Mouse (Mus musculus) layer of hippocampus, adult 9-10 months (tissue): ENCODE data around the gene Slc30a5.
"Not testable (repeated sequence)": the region's sequence is repeated elsewhere in the genome, so short reads cannot be mapped to it uniquely, and the experiment has no call there.

Experiments used
- DNase-seq: peaks from one replicate; pipeline ENCODE4 v3.0.0; 2022; ENCODE audit warnings: low spot score

Slc30a5 gene

DNA sequence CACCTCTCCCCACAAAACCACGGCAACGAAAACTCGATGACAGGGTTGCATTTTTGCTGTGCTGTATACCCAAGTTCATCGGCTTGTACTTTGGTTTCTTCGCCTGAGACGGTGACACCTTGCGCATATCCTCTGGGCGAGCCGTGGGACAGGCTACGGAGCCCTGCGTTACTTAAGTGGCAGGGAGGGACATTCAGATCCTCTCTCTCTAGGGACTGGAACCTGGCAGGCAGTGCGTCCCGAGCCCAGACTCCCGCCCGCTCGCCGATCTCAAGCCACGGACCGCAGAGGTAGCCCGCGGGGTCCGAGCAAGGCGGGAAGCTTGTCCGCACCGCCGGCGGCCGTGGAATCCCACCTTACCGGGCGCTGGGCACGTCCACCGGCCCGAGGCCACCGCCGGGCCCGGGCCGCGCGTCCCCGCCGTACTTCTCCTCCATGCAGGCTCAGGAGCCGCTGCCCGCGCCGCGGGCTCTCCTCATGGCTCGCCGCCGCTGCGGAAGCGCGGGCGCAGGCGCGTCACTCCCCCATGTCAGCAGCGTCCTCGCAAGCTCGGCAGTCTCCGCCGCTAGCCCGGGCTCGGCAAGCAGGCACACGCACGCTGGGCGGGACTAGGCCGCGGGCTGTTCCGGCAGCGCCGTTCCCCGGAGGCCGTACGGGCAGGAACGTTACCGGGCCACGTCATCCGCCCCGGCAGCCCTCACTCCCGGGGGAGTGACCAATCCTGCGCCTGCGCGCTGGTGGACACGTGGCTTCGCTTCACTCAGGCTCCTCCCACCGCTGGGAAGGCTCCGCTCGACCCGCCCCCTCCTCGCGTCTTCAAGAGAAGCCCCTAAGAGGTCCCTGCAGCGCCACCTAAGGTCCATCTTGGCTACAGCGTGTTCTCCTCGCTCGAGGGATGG, at the start of gene Slc30a5:
Gene Slc30a5 (minus strand): TSS at position 687 of the 899 bp plus-strand sequence.
- peak; percentile 96 for DNase-seq

DNA sequence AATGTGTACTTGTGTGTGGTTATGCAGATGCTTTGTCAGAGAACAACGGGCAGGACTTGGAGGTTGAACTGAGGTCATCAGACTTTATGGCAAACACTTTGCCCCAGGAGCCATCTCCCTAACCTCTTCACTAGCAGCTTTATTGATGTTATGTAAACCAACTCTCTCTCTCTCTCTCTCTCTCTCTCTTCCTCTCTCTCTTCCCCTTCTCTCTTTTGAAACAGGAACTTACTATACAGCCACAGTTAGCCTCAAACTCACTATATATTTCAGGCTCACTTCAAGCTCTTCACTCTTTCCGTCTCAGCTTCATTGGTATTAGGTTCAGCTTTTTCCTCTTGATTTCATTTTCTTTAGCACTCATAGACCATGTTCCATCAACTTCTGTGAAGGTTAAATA, 48.7 kb upstream of the Slc30a5 start:
- DNase-seq, result no peak

DNA sequence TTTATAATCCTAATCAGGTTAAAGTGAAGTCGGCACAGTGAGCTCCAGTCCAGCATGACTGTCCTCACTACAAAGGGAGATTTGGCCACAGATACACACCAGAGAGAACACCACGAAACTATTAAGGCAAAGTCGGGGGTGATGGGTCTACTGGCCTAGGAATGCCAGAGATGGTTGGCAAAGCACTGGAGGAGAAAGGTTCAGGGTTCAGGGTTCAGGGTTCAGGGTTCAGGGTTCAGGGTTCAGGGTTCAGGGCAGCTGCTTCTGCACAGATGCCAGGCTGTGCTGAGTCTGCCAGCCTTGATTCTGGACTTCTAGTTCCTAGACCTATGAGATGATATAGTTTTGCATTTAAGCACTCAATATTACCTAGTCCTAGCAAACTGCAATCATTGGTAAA, 46.6 kb upstream of the Slc30a5 start:
- no peak for DNase-seq

DNA sequence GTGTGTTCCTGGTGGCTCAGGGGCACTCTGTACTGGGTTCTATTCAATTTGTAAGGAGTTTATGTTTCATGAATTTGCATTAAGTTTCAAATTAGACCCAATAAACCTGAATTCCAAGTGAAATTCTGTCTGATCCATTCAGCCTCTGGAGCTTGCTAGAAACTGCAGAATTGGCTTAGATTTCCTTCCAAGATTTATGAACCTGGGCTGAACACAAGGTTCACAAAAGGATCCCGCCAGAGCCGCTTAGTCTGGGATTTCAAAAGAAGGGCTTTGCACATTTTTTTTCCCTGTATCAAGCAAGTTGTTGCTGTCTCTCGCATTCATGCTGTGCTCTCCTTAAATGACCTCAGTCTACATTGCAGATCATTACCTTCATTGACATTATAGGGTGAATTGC, 46.1 kb upstream of the Slc30a5 start:
- no peak for DNase-seq

DNA sequence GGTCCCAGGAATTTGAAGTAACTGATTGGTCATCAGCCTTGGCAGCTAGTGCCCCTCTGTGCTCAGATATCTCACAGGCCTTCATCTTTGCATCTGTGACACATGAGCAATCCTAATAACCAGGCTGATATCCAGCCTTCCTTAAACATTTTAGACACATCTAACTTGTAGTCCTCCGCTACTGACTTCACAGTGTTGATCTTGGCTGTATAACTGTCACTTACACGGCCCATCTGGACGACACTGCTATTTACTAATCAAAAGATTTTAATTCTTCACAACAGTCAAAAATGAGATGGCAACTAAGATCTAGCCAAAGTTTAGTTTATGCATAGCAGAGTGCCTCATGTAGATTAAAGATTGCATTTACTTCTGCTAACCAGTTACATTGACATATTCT, 45.0 kb upstream of the Slc30a5 start:
- no peak for DNase-seq

DNA sequence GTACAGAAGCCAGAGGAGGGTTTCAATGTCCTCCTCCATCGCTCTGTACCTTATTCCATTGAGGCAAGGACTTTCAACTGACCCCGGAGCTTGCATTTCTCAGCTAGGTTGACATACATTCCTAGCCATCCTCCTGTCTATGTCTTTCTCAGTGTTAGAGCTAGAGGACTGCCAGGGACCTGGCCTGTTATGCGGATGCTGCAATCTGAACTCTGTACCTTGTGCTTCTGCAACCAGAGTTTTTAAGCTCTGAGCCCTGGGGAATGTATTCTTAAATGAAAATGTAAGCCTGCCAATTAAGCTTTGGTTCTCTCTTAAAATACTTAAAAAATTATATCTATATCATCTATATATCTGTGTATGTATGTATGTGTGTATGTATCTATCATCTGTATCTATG, 44.5 kb upstream of the Slc30a5 start:
- no peak for DNase-seq

DNA sequence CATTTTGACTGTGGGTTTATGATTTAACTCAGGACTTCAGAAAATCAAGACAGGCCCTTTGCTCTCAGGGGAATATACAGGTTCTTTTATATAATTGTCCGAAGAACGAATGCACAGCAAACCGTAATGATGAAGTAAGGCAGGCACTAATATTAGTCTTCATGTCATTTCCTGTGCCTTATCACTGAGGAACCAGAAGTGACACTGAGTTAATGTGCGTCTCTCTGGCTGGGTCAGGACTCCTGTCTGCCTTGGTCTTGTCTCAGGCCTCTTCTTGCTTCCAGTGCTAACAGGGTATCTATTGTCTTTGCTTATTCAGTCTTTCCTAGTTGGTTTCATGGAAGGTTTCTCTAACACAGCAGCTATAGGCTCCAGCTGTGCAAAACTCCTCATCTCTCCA, 41.9 kb upstream of the Slc30a5 start:
- DNase-seq, result no peak

DNA sequence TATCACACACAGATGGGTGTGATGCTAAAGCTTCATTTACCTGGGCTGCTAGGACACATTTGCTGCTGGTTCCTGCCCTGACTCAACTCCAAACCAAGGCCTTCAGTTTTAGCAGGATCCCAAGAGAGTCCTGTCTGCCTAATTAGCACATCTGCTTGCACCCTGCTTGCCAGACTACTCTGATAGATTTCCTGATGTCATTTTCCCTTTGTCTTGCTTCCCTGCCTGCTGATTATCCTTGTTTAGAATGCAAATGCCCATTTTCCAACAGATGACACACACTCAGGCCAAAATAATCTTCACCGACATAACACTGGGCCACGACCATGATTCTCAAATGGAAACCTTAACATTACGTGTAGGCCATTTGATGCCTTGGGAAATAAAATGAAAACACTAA, 41.4 kb upstream of the Slc30a5 start:
- no peak for DNase-seq

DNA sequence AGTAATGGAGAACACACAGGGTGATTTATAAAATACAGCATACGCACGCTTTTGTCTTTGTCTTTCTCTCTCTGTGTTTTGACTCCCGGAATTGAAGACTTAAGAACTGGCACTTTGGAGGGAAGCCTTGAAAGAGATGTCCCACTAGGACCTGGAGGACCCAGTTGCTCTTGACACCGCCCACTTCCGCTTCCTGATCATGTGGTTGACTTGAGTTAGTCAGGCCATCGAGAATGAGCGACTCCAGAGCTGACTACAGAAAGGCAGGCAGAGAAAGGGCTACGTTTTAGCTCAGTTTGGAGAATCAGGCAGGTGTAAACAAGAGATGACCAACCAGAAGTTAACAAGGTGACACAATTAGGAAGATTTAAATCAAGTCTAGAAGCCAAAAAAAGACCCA, 40.3 kb upstream of the Slc30a5 start:
- no peak for DNase-seq

DNA sequence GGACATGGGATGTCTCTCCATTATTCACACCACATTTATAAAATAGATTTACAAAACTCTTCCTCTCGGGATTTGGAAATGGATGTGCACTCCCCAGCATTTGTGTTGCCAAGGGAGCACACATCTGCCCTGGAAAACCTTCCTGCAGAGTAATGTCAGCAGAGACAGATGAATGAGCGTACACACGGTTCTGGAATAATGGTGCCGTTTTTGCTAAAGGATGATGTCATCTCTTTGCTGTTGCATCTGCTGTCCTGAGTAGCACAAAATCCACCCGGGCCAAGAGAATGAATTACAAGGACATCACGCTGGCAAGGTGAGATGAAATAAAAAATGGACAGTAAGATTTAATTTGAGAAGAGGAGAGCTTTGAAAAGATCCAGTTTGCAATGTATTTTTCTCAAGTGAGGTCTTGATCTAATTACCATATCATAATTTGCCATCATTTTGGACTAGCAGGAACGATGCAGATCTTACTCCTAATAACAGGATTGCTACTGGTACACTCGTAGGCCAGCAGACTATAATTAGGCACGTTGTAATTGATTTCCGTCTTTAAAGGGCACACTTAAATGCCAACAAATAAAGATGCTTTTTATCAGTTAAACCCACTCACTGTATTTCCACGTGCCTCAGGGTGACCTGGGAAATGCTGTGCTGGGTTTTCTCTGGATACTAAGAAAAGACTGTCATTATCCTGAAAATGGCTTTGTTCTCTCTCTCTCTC, 38.4 kb upstream of the Slc30a5 start:
- no peak for DNase-seq

DNA sequence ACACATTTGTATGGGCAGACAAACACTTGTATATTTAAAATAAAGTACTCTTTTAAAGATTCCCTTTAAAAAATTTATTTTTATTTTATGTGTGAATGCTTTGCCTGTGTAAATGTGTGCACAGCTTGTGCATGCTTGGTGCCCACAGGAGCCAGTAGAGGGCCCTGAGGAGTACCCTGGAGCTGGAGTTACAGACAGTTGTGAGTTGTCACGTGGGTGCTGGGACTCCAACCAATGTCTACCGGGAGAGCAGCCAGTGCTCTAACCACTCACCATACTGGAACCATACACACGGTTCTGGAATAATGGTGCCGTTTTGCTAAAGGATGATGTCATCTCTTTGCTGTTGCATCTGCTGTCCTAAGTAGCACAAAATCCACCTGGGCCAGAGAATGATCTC, 36.6 kb upstream of the Slc30a5 start:
- DNase-seq, result no peak

DNA sequence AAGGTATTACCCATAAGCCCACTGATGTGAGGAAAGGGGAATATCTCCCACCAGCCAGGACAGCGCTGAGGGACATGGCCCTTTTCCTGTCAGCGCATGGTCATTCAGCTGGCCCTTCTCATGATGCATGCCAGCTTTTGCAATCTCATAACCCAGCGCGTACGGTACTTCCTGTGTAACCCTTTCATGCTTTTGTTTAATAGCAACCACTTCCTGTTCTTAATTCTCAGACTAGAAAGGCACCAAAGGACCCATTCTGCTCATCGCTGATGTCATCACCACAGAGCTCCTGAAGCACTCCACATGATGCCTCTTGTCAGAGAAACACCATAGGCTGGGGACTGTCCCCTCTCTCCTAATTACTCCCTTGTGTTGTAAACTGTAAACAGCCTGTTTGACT, 33.1 kb upstream of the Slc30a5 start:
- no peak for DNase-seq

DNA sequence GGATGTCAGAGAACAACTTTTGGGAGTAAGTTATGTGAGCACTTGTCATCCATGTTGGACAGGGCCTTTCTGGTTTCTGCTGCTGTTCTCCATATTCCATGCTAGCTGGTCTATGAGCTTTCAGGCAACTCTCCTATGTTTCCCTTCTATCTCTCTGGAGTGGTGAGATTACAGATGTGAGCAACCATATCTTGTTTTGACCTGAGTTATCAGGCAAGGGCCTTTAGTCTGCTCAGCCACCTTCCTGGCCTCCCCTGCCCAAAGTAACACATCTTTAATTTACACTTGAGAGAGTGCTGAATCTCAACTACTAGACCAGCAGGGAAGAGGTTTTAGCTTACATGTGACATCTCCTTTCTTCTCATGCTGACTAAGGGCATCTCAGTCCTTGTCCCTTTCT, 32.5 kb upstream of the Slc30a5 start:
- no peak for DNase-seq

DNA sequence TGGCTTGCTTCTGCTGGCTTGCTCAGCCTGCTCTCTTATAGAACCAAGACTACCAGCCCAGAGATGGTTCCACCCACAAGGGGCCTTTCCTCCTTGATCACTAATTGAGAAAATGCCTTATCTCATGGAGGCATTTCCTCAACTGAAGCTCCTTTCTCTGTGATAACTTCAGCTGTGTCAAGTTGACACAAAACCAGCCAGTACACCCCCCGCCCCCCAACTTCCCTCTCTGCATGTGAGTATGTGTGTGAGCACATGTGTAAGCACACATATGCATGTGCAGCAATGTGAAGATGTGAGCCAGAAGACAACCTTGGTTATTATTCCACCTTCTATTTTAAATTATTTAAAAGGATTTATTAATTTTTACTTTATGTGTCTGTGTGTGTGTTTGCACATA, 30.7 kb upstream of the Slc30a5 start:
- not testable (repeated sequence) for DNase-seq

DNA sequence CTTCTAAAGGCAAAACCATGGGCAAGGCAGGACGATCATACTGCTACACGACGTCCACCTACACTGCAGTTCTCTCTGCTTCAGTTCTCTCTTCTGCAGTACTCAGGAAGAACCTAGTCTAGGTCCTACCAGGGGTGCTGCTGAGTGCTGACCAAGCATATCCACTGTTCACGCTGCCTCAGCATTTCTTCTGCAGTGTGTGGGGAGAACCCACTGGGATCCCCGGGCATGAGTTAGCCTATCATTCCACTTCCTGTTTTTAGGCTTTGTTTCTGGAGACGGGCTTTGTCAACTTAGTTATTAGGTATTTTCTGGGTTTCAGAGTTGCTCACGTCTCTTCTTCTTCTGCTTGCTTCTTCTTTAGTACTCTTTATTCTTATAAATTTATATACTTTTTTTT, 25.9 kb upstream of the Slc30a5 start:
- no peak for DNase-seq

DNA sequence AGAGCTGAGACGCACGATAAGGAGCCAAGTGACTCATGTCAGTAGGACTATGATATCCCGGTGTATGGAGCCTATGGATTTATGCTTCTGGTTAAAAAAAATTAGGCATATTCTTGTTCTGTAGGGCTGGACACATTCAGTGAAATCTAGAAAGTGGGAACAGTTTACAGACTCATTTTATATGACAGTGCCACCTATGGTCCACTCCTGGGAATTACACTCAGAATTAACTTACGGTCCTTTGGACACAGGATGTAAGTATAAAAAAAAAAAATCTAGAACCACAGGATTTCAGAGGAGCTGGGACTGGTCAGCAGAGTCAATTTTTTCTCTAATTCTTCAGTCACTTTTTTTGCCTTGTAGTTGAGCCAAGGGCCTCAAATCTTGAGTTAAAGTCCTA, 20.9 kb upstream of the Slc30a5 start:
- no peak for DNase-seq

DNA sequence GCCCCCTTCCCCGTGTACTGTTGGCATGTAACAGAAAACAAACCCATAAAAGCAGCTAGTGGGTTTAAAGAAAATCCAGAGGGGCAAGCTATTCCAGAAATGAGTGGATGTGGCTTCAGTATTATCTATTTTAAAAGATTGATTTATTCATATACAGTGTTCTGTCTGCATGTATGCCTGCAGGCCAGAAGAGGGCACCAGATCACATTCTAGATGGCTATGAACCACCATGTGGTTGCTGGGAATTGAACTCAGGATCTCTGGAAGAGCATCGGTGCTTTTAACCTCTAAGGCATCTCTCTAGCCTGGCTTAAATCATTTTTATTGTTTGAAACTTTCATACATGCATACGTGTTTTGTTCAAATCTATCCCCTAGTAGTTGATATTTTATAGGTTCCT, 19.9 kb upstream of the Slc30a5 start:
- DNase-seq, result no peak

DNA sequence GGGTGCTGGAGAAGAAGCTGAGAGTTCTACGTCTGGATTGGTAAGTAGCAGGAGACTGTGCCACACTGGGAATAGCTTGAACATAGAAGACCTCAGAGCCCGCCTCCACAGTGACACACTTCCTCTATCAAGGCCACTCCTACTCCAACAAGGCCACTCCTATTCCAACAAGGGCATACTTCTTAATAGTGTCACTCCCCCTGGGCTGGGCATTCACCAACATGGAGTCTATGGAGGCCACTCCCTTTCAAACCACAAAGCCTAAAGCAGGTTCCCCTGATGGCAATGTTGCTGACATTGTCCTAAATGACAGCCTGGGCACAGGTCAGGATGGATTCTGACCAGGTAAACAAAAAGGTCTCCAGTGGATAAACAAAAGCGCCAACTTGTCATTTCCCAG, 15.9 kb upstream of the Slc30a5 start:
- DNase-seq, result no peak

DNA sequence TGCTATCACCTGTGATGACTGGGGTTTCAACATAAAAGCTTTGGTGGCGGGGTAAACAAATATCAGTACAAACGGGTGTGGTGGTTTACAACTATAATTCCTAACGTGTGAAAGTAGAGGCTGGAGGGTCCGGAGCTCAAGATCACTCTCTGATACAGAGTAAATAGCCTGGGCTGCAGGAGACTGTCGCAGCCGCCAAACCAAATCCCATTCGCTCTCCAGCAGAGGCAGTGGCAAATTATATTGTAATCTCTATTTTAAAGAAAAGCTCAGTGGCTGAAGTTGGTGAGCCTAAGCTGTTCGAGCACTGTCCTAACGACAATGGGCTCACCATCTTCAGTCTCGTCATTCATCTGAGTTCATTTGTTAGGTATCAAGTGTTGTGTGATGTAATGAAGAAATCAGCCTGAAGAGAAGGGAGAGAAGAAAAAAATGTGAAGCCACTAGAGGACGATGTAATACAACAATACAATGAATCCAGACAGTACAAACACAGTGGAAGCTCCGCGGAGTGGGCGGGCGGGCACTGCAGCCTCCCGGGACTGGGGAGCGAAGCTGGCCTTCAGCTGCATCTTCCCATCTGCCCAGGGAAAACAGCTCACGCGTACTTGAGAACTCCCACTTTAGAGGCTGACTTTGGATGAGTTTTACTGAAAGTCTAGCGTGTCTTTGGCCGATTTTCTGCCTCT, 13.8 kb upstream of the Slc30a5 start:
- DNase-seq, result peak; percentile 64

DNA sequence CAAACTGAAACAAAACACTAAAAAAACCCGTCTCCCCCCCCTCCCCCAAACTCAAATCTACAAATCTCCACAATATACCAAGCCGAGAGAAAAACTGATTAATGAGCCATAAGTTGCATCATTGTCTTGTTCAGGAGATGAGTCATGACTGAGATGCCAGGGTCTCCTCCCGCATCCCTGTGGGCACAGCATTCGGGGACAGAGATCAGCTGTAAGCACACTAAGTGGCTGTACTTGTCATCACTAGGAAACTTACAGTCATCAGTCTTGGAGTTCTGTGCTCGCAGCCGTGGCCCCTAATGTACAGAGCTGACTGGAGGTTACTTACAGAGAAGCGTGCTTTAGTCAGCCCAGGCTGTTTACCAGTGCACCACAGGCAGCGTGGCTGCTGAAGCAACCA, 13.0 kb upstream of the Slc30a5 start:
- DNase-seq, result no peak

DNA sequence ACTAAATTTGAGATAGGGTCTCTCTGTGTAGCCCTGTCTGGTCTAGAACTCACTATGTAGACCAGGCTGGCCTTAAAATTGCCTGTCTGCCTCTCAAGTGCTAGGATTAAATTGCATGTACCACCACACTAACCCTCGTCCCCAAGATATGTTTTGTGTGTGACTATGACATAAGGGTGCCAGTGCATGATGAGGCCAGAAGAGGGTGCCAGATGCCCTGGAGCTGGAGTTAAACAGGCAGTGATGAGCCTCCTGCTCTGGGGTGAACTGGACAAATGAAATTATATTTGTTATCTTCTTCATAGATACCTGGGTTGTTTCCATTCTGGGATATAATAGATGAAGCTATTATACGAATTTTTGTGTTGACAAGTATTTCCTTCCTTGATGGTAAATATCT, 10.7 kb upstream of the Slc30a5 start:
- DNase-seq, result no peak

DNA sequence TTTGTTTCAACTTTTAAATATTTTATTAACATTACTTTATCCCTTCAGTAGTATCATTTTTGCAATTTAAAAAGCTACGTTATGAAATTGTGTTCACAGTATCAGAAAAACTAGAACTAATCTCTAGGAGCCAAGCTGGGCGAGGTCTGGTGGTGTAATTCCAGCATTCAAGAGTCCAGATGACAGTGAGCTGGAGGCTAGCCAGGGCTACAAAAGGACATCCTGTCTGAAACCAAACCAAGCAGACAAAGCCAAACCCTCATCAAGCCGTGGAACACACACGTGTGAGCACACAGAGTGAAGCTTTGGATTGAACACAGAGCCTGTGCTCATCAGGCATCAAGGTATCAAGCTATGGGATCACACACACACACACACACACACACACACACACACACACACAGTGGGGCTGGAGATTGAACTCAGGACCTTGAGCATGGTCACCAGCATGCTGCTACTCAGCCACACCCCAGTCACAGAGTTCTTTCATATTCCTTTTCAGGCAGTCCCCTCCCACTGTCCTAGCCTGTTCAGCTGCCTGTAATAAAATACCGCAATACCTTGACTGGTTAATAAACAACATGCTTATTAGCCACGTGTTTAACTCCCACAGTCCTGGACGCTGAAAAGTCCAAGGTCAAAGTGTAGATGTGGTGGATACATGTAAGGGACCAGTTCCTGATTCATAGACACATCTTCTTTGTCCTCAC, 9.9 kb upstream of the Slc30a5 start:
- DNase-seq, result no peak
